Mouse (Mus musculus) right cerebral cortex, postnatal 36 days (tissue): ENCODE results near the gene Kdelc1.

ENCODE experiments used
- DNase-seq, 2 experiments: peaks; one replicate each; pipeline ENCODE4 v3.0.0; 2022; ENCODE audit warnings: low spot score in 2 of 2, mixed read lengths in 1 of 2

The Kdelc1 gene

DNA sequence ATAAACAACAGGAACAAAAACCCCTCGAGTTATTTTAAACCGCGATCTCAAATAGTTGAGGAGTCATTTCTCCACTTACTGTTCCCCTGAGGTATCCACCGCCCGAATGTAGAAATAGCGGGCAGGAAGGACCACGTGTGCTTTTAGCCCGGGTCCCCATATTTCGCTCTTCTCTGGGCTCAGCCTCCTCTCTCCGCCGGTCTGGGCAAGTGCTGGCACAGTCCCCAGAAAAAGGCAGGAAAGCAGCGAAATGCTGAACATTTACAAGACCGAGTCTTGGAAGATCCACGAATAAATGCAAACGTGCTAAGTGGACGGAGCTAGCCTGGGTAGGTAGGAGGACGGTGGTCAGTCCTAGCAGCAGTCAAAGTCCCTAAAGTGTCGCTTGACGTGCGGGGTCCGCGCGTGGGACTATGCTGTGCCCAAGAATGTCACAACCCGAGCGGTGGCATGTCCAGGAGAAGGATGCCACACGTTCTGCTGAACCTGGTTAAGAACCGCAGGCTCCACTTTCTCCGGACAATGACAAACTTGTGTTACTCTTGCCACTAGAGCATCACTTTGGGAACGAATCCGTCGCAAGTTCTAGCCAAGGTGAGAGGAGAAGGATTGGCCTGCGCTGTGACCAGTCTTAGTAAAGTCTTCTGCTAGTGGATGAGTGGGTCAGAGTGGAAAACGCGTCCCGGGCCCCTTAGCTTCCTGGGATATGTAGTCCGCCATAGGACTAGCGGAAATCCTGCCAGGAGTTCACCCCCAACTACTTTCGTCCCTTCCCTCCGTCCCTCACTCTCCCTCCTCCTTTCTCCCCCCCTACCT, at the start of gene Kdelc1, which contains the start of gene Bivm:
Gene Kdelc1, minus strand, starts transcription at position 570 of the 816 bp plus-strand sequence.
Gene Bivm, plus strand, starts transcription at position 719 of the 816 bp plus-strand sequence.
- peak; percentile 92 to 96 for DNase-seq

- DNase-seq = no peak
Observed at GRCm38 (mm10) chr1:44167859-44168383, 49.3 kb upstream of the Kdelc1 start.

DNA sequence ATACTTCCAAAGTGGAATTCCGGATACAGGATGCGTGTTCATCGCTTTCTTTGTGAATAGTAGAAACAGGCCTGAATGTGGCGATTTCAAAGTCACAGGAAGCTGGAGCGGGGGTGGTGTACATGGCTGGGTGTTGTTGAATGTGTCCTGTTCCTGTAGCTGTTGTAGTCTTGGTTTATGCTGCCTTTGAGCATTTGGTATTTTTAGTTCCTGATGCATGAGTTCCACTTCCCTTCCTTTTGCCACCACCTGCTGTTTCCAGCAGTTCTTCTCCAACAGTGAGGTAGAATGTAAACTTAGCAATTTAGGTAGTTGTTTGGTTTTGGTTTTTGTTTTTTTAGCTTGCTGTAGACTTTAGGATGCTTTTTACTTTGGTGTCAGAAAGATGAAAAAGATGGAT, 43.8 kb upstream of the Kdelc1 start:
- no peak for DNase-seq

DNA sequence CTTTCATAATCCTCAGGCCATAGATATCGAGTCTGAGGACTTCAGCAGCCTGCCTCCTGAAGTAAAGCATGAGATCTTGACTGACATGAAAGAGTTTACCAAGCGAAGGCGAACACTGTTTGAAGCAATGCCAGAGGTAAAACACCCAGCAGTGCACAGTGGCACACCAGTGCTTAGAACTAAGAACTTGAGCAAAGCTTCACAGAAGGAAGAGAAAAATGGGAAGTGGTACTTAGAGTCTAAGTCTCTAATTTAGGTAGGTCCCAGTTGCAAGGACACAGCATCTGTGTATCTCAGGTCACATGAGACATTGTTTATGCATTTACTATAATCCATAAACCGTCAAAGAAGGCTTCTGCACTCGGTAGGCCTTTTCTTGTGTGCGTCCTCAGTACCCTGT, 43.2 kb upstream of the Kdelc1 start:
- DNase-seq = no peak

DNA sequence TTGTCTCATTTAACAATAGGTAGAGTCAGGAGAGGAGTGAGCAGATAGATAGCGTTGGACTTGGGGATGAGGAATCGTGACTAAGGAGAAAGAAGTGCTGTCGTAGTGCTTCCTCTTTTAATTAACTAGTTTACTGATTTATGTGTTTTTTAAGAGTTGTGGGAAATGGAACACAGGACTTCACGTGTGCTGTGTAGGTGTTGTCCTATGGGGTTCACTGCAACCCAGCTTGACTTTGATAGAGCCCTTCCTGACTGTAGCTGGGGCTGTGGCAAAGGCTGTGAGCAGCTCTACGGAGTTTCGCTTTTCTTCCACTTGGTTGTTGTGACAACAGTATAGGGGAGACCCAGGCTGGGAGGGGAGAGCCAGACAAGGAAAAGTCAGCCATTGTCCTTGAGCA, 39.7 kb upstream of the Kdelc1 start:
- no peak for DNase-seq

GRCm38 (mm10) chr1:44155287-44155686, 36.7 kb upstream of the Kdelc1 start:
- no peak for DNase-seq

DNA sequence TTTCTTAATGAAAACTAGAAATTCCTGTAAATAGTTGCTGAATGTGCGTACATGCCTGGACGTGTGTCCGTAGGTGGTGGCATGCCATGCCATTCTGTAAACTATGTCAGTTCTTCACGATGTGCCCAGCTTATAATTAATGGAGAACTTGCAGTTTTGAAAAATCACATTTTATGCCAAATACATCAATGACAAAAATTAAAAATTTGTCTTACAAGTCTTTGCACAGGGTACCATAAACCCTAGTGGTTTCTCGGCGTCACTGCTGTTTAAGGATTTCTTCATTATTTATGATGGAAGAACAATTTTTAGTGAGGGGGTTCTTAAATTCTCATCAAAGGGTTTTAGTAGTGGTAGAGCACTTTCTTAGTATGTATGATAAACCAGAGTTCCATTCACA, 30.1 kb upstream of the Kdelc1 start:
- no peak for DNase-seq

DNA sequence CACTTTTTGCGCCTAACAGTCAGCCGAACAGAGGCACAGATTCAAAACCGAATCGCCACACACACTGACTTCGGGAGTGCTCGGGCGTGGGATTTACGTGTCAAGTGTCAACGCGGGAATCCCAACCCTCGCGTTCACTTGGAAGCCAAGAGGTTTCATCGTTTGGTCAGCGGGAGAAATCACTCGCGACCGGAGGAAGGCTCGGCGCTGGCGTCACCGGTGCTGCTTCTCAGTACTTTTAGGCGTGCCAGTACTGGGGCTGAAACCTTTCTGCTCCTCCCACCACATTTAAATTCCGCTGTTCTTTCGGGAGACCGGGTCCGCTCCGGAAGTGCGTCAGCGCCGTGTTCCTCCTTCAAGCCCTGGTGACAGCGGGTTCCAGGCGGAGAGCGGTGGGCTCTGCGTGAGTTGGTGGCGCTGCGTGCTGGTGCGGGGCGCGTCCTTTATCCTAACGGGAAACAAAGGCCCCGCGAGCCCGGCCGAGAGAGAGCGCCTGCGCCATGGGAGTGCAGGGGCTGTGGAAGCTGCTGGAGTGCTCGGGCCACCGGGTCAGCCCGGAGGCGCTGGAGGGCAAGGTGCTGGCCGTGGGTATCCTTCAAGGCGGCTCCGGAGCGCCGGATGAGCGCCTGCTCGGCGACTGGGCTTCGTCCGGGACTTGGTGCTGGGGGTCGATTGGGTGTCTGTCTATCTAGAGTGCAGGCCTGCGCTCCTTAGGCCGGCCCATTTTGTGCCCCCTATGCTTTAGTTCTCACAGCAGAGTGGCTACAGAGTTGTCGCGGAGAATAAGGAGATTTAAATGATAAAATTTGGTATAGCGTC, 29.2 kb upstream of the Kdelc1 start, which contains the start of gene Ercc5:
Gene Ercc5, plus strand, starts transcription at position 182 of the 819 bp plus-strand sequence.
- peak; percentile 82 to 91 for DNase-seq

DNA sequence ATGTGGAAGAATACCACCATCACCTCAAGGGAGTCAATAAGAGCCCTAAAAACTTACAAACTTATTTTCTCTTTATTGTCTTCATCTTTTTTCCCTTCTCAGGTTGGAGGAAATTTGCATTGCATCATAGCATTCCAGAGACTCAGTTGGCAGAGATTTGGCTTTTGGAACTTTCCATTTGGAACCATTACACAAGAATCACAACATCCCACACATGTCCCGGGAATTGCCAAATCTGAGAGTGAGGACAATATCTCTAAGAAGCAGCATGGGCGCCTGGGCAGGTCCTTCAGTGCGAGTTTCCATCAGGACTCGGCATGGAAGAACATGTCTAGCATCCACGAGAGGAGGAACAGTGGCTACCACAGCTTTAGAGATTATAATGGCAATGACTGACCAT, 24.1 kb upstream of the Kdelc1 start:
- peak in 1 of 2 experiments; percentile 14 for DNase-seq

DNA sequence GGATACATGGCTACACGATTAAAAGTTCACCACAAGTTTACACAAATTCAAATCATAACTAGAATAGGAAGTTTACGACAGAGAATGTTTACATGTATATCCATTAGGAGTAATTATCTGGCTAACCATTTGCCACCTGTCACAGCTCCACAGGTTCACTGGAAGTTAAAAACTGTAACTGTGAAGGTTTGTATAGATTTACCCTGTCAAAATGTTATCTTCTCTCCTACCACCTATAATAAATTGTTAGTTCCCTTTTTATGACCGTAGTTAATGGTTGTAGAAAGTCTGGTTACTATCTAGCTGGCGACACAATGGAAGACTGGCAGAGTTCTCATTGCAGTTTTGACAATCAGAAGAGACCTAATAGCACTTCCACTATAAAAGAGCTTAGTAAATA, 21.6 kb upstream of the Kdelc1 start:
- no peak for DNase-seq

GRCm38 (mm10) chr1:44129929-44130581, 11.4 kb upstream of the Kdelc1 start:
- DNase-seq = no peak

- no peak for DNase-seq
Observed at GRCm38 (mm10) chr1:44125590-44125989, 7.0 kb upstream of the Kdelc1 start.

DNA sequence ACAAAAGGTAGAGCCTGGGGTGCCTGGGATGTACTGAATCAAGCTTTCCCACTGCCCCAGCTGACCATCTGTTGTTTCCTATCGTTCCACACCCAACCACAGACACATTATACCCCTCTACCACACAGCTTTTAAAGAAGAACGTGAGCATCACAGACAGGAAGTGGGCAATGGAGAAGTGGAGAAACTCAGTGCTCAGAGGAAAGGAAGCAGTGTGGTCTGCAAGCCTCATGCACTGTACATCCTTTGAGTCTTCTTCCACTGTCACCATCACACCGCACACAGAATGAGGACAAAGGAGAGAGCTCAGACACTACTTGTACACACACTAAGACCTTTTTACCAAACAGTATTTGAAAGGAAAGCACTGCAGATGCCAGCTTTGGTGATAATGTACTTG, 3.6 kb upstream of the Kdelc1 start:
- no peak for DNase-seq

DNA sequence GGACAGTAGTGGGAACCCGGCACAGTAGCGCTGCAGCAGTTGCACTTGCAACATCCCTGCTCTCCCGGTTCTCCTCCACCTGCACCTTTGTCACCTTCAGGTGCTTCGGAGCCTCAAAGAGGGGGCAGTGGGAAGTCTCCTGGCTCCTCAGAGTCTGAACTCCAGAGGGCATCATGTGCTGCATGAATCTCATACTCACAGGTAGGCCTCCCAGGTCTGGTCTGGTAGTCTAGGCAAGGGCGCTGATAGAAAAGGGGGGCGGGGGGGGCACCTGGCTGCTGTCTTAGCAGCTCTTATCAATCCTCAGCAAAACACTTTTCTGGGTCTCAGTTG, 1.4 kb upstream of the Kdelc1 start:
- no peak for DNase-seq

DNA sequence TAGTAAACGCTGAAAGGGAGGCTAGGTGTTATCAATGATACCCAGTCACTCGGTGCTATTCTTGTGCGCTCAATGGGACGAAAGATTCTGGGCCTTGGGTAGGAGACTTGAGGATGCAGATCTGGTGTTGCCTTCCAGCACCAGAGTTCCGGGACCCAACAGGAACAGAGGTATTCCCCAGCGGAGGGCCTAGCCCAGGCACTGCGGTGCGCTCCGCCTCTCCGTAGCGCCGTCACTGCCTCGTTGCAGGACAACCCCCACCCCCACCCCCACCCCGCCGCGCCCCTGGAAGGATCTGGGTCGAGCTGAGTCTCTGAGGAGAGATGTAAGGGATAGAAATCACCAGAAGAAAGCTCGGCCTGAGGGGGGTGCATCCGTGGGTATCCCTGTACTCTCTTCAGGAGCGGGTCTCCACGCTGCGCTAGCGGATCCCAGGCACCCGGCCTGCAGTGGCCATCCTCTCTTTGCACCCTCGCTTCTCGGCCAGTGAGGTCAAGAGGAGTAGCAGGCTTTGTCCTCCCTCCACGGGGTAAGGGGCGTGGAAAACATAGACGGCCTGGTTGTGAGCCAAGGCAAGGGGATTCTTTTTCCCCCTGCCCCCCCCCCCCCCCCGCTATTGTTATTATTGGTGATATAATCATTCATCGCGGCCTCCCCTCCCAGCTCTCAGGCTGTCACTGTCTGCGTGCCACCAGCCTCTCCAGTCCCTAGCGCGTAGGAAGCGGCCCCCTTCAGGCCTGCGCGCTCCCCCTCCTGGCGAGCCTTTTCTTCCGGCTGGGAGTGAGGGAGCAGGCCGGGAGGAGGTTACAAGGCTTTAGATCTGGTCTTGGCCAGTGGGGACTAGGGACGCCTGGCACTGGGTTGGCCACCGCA, 829 bp upstream of the Kdelc1 start:
- peak; percentile 72 to 76 for DNase-seq

DNA sequence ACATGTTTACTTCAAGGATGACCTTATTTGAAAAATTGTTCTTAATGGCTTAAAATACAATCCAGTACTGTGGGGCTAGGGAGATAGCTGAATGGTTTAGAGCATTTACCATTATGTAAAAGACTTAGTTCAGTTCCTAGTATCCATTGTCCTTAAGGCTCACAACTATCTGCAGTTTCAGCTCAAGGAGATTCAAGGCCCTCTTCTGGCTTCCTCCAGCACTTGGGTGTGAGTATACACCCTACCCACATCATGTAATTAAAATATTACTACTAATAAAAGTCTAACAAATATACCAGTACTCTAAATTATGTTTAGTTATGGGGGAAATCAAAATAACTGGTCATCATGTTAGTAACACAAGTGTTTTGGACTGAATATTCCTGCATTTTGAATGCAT, 1.0 kb downstream of the Kdelc1 start:
- no peak for DNase-seq

GRCm38 (mm10) chr1:44102939-44103338, 15.7 kb downstream of the Kdelc1 start:
- no peak for DNase-seq

GRCm38 (mm10) chr1:44102259-44102717, 16.3 kb downstream of the Kdelc1 start, which contains the start of gene Tex30:
Tex30 (minus strand) TSS chr1:44102441.
- peak; percentile 92 to 94 for DNase-seq

DNA sequence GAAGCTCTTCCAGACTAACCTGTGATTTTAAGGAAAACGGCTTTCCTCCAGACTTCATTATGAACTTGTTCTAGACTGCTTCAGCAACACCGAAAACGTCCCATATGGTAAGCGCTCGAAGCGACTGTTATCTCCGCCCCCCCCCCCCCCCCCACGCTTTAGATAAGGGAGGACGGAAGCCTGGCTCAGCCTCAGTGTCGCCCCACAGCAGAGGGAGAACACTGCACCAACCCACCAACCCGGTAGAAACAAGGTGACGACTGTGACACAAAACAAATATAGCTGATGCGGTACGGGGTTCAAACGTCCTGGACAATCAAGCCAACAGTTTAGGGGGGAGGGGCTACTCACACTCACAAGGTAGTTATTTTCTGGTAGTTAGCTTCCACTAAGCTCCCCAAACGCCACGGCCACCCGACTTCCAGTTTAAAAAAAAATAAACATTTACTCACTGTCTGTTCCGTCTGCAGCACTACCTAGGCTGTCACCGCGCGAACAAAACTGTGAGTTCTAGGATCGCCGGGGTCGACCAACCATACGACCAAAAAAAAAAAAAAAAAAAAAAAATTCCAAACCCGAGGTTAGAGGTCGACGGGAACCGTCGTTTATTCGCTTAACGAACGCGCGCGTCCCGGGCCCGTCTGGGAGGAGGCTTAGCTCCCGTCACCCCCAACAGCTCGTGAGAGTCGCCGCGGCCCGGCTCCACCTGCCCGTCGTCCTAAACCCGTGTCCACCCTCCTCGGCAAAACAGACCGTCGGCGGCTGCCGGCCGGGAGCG, 17.0 kb downstream of the Kdelc1 start:
- no peak for DNase-seq

DNA sequence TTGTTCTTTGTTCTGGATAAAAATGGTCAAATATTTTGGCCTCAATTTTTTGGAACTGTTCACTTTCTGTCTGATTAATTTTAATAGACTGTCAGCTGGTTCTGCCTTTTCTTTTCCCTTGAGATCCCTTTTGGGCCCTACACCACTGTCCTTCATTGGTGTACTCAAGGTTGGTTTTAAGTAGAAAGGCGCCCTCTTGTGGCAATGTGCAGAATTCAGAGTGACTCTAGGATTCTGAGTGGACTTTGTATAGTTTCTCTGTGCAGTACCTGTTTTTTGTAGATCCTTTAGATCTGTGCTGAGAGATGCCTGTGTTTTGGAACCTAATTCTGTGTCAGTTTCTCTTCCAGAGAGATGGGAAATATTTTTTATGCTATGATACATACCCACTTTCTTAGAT, 54.0 kb downstream of the Kdelc1 start:
- peak; percentile 26 to 34 for DNase-seq
